Mouse (Mus musculus): Measurements from ENCODE around the gene Wbp2nl.

GRCm38 (mm10) chr15:82294059-82294458, 4.7 kb upstream of the Wbp2nl start:
- TF ChIP-seq CTCF (conservative IDR thresholded peaks at IDR 0.05; ENCODE audit: low read length) (peak; percentile 47), POU5F1 (IDR thresholded peaks at IDR 0.05; ENCODE audit: borderline replicate concordance, low read length) (no peak)

All from E14TG2a.4 (cell line).